Mouse (Mus musculus): ENCODE data around the gene Manea. TPM values are rescaled to one million over a fixed set of nuclear protein-coding genes. Genes with fewer than 3 reads are reported as not detected.
"Not testable (repeated sequence)": the region's sequence is repeated elsewhere in the genome, so short reads cannot be mapped to it uniquely, and the experiment has no call there.

Manea gene
- polyA plus RNA-seq, 1 experiment from 2014 or later, result 15.9 TPM

DNA sequence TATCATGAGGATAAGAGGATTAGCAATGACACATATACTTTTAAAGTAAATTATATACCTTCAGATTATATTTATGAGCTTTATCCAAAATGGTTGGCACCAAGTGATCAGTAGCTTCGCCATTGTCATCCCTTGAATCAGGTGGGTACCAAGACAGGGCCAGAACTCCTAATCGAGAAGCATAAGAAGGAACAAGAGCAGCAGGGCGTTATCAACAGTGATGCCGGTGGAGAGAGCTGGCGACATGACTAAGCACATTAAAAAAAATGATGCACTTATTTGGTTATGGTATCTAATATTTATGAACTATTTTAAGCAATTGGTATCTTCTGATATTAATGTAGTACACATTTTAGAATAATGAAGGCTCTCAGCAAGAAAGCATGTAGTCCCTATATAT is 10.1 kb downstream of the Manea start:
- H3K4me3 ChIP-seq (ENCODE audit: low read depth, low read length), result no peak overlapping the region
- no peaks in the 10 kb centered on the region for H3K27me3 ChIP-seq (ENCODE audit: control insufficient read depth, insufficient read depth, low read length)
- no peak overlapping the region for H3K4me2 ChIP-seq
- no peaks in the 10 kb centered on the region for H3K9me3 ChIP-seq (replicated peaks; ENCODE audit: control insufficient read depth, low read length)
- H3K9ac ChIP-seq (ENCODE audit: low read depth, low read length), result no peak overlapping the region
- 92% methylated on average over 5 of the region's 5 CpGs for WGBS (ENCODE audit: insufficient replicate concordance)
- no peak overlapping the region for H3K27ac ChIP-seq (ENCODE audit: low read depth, low read length)
- no peaks in the 10 kb centered on the region for H3K4me1 ChIP-seq (ENCODE audit: control insufficient read depth, insufficient read depth, low read length)
- 0 out of 2 replicates have a peak, but pooled peaks cover 3% of the 10 kb centered on the region for H3K36me3 ChIP-seq (ENCODE audit: control insufficient read depth, insufficient read depth, low read length)
- no peak for ATAC-seq (replicated peaks; ENCODE audit: insufficient number of reproducible peaks, low FRiP score, low TSS enrichment)

DNA sequence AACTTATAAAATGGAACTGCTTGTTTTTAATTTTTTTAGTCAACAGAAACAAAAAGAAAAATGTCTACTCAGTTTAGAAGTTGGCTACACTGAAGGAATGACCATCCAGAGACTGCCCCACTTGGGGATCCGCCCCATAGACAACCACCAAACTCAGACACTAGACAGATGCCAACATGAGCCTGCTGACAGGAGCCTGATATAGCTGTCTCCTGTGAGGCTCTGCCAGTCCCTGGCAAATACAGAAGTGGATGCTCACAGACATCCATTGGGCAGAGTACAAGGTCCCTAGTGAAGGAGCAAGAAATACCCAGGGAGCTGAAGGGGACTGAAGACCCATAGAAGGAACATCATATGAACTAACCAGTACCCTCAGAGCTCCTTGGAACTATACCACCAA is 42.0 kb downstream of the Manea start:
- not testable (repeated sequence) for H3K27ac ChIP-seq (ENCODE audit: low read depth, low read length); H3K9me3 ChIP-seq (replicated peaks; ENCODE audit: control insufficient read depth, low read length); H3K9ac ChIP-seq (ENCODE audit: low read depth, low read length); H3K4me3 ChIP-seq (ENCODE audit: low read depth, low read length); H3K27me3 ChIP-seq (ENCODE audit: control insufficient read depth, insufficient read depth, low read length); ATAC-seq (replicated peaks; ENCODE audit: insufficient number of reproducible peaks, low FRiP score, low TSS enrichment); H3K4me1 ChIP-seq (ENCODE audit: control insufficient read depth, insufficient read depth, low read length); H3K36me3 ChIP-seq (ENCODE audit: control insufficient read depth, insufficient read depth, low read length); H3K4me2 ChIP-seq
- 75% methylated on average over 1 of the region's 1 CpGs for WGBS (ENCODE audit: insufficient replicate concordance)

DNA sequence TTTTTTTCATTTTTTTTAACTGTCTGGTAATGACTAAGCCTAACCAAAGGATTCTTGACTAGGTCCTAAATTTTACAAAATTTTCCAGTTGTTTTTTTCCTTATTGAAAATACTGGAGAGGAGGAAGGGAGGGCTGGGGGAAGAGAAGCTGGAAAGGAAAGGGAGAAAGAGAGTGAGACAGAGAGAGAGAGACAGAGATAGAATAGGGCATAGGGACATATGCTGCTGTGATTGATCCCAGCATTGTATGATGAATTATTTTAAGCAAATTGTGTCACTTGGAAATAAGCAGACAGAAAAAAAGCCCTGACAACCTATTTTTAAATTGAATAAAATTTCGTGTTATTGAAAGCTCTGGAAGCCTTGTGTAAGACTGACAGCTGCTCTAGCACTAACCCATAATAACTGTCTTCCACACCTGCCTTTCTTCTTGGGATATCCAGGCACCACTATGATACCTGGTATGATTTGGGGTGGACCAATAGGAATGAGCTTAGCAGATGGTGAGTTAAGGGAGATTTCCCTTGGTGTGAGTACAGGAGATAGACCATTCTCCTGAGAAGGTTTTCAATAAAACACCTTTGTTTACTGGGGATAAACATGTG is 69.5 kb downstream of the Manea start:
- H3K36me3 ChIP-seq (ENCODE audit: control insufficient read depth, insufficient read depth, low read length), result no peaks in the 10 kb centered on the region
- no peaks in the 10 kb centered on the region for H3K9me3 ChIP-seq (replicated peaks; ENCODE audit: control insufficient read depth, low read length)
- no peak overlapping the region for H3K4me2 ChIP-seq
- H3K27me3 ChIP-seq (ENCODE audit: control insufficient read depth, insufficient read depth, low read length), result no peaks in the 10 kb centered on the region
- ATAC-seq (replicated peaks; ENCODE audit: insufficient number of reproducible peaks, low FRiP score, low TSS enrichment), result no peak
- no peak overlapping the region for H3K27ac ChIP-seq (ENCODE audit: low read depth, low read length)
- H3K4me1 ChIP-seq (ENCODE audit: control insufficient read depth, insufficient read depth, low read length), result no peaks in the 10 kb centered on the region
- 38% methylated on average over 1 of the region's 1 CpGs for WGBS (ENCODE audit: insufficient replicate concordance)
- H3K4me3 ChIP-seq (ENCODE audit: low read depth, low read length), result no peak overlapping the region
- no peak overlapping the region for H3K9ac ChIP-seq (ENCODE audit: low read depth, low read length)

DNA sequence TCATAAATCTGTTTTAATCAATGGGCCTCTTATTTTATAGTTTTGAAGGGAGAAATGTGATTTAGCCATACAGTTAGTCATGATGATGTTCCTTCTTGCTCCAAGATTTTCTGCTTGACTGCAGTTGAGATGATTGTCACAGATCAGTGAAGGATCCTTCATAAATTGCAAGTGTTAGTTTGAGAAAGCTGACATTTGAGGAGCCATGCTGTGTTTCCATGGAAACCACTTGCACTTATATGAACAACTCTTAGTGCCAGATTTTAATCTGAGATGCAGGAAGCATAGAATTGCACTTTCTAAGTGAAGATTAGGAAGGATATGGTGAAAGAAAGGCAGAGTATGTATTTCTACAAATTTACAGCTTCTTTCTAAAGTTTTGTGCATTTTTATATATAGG is 70.4 kb downstream of the Manea start:
- no peaks in the 10 kb centered on the region for H3K36me3 ChIP-seq (ENCODE audit: control insufficient read depth, insufficient read depth, low read length)
- no peak overlapping the region for H3K27ac ChIP-seq (ENCODE audit: low read depth, low read length)
- no peak overlapping the region for H3K4me2 ChIP-seq
- H3K4me3 ChIP-seq (ENCODE audit: low read depth, low read length), result no peak overlapping the region
- H3K9ac ChIP-seq (ENCODE audit: low read depth, low read length), result no peak overlapping the region
- H3K27me3 ChIP-seq (ENCODE audit: control insufficient read depth, insufficient read depth, low read length), result no peaks in the 10 kb centered on the region
- H3K9me3 ChIP-seq (replicated peaks; ENCODE audit: control insufficient read depth, low read length), result no peaks in the 10 kb centered on the region
- ATAC-seq (replicated peaks; ENCODE audit: insufficient number of reproducible peaks, low FRiP score, low TSS enrichment), result no peak
- no peaks in the 10 kb centered on the region for H3K4me1 ChIP-seq (ENCODE audit: control insufficient read depth, insufficient read depth, low read length)

DNA sequence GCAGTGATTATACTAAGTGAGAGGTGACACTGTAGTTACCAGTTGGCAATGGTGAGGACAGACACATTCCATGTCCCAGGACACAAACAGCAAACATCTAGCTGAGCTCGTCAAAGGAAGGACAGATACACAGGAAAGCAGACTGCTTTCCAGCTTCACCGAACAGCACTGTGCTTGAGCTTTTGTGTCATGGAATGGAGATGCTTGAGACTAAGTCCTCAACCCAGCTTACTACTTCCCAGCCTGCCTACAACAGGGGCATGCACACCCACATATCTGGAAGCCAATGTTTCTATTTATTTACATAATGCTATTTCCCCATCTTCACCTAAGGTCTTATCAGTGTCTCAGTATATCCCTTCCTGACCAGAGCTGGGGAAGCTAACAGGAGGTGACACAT is 70.9 kb downstream of the Manea start:
- no peak for ATAC-seq (replicated peaks; ENCODE audit: insufficient number of reproducible peaks, low FRiP score, low TSS enrichment)
- Histone ChIP-seq H3K4me3 (ENCODE audit: low read depth, low read length) (no peak overlapping the region), H3K36me3 (ENCODE audit: control insufficient read depth, insufficient read depth, low read length) (no peaks in the 10 kb centered on the region), H3K9me3 (replicated peaks; ENCODE audit: control insufficient read depth, low read length) (no peaks in the 10 kb centered on the region), H3K4me1 (ENCODE audit: control insufficient read depth, insufficient read depth, low read length) (no peaks in the 10 kb centered on the region), H3K27me3 (ENCODE audit: control insufficient read depth, insufficient read depth, low read length) (no peaks in the 10 kb centered on the region), H3K27ac (ENCODE audit: low read depth, low read length) (no peak overlapping the region), H3K9ac (ENCODE audit: low read depth, low read length) (no peak overlapping the region), H3K4me2 (no peak overlapping the region)
- 36% methylated on average over 2 of the region's 2 CpGs for WGBS (ENCODE audit: insufficient replicate concordance)
